Mouse (Mus musculus) layer of hippocampus, adult 9-10 months (tissue): ENCODE results near the gene Nmd3.

Experiments used
- DNase-seq: peaks from one replicate; pipeline ENCODE4 v3.0.0; 2022; ENCODE audit warnings: low spot score

Gene Nmd3

GRCm38 (mm10) chr3:69763630-69764565, 42.1 kb downstream of the Nmd3 start:
- DNase-seq: no peak

DNA sequence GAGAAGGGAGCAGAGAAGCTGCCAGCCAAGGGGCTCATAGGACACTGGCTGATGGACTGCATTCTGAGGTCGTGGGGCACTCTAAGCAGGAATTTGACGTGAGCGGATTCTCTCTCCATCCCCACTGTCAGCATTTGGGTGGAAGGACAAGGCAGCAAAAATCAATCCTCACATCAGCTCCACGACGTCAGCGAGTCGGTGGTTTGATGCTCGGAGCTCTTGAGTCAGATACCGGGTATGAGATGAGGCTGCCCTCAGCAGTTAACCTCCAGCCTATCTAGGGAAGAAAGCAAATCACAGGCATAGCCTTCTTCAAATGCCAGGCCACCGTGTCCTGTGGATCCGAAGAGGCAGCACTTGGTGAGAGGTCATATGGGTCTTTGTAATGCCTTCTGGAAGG, 43.4 kb downstream of the Nmd3 start:
- no peak for DNase-seq

DNA sequence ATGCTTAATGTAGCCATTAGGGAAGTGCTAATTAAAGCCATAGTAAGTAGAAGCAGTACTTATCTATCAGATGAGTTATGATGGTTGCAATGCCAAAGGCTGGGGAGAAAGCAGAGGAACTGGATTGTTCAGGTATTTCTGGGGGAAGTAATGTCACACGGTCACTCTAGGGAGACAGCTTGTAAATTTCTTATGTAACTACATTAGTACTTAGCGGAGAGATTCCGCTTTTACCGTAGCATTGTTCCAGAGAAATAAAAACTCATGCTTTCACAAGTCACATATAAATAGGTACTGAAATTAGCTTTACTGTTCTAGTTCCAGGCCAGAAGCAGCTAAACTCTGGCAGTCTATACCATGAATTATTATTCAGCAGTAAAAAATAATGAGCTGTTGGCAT, 47.4 kb downstream of the Nmd3 start:
- DNase-seq: no peak

GRCm38 (mm10) chr3:69773356-69773755, 51.6 kb downstream of the Nmd3 start:
- DNase-seq: no peak

GRCm38 (mm10) chr3:69779246-69779796, 57.5 kb downstream of the Nmd3 start:
- DNase-seq: no peak

DNA sequence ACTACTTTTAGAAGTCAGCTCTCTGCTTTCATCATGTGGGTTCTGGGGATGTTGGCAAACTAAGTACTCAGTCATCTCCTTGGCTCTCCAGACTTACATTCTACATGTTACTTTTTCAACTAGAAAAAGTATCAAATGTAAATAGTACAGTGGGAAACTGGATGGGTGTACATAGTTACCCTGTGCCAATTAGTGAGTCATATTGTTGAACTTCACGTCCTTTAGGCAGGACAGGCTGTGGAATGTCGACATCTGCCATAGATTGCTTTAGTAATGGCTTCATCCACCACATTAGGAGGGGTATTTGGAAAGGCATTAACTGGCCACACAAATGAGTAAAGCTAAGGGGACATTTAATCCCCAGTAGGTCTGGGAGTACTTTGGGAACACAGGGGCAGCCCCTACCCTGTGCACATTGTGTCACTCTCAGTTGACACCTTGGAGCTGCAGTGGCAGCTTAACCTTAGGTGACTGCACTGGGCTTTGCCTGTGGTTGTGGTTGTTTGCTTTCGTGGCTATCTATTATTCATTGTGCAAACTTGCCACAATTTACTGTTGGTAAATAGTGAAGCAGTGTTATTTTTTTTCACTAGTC, 71.1 kb downstream of the Nmd3 start:
- DNase-seq: no peak

GRCm38 (mm10) chr3:69797533-69797932, 75.7 kb downstream of the Nmd3 start:
- no peak for DNase-seq

DNA sequence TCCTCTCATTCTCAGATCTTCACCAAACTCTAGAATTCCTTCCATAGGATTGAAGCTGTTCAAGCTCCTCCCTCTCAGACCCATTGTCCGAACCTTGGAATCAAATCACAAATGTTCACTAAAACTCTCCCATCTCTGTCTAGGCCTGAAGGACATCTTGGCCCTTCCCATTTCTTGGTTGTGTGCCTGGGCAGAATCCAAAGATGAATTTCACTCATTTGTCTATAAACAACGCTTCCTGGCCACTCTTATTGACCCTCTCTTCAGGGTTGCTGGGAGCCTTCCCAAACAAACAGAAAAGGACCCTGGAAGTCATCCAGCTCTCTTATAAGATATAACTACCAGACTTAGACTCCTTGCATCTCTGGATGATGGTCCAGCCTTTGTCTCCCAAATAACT, 76.2 kb downstream of the Nmd3 start:
- no peak for DNase-seq

DNA sequence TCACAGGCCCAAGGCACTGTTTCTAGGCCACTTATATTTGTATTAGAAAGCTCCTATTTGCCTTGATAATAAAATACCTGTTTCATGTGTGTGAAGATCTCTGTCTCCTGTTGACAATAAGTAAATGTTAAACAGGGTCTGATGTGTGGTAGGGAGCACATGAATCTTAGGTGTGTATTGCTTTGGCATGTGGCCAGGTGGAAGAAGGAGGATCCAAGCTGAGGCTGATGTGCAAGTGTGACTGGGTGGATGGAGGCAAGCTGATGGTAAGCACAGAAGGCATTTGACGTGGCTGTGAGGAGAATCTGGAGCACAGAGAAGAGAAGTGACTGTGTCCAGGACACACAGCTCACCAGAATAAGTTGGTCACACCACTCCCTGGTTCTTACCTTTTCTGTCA, 77.3 kb downstream of the Nmd3 start:
- DNase-seq: no peak

- DNase-seq: no peak
Measured at GRCm38 (mm10) chr3:69800829-69801384, 79.1 kb downstream of the Nmd3 start.

DNA sequence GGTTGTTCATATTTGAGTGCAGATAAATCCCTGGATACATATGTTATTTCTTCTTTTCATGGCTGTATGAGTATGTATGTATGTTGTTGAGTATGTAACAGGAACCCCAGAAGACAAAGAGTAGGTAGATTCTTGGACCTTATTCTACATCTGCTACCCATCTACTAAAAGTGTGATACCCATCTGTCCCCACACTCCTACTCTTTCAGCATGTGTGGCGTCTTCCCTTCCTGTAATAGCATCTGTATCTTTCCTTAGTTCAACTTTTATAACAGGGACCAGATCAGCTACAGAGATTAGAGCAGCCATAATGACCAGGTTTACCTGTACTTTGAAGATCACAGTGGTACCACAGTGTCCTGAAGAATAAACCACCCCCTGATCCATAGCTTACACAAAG, 81.4 kb downstream of the Nmd3 start:
- DNase-seq: no peak
